Mouse (Mus musculus) intestine, postnatal 0 days (tissue): ENCODE data around the gene Slc23a4. TPM values are rescaled to one million over a fixed set of nuclear protein-coding genes. Genes with fewer than 3 reads are reported as not detected.

Source experiments
- ATAC-seq: fragments of 200-750 bp; cut with Nextera tagmentation; 2 replicates; pipeline ENCODE4 v1.8.0; 2017; ENCODE audit warnings: mild to moderate bottlenecking, moderate TSS enrichment, moderate library complexity
- H3K27ac ChIP-seq: fragments of 300-500 bp; sonication (generic); 2 replicates; pipeline ENCODE4 v1.5.1; 2014; ENCODE audit warnings: mild to moderate bottlenecking, low read depth, low read length, moderate library complexity
- H3K27me3 ChIP-seq: fragments of 300-500 bp; sonication (generic); replicated peaks from 2 replicates; pipeline ENCODE4 v1.6.1; 2014; ENCODE audit warnings: low read length, mixed read lengths; ENCODE audit not compliant: control insufficient read depth, insufficient read depth
- H3K36me3 ChIP-seq: fragments of 300-500 bp; sonication (generic); 2 replicates; pipeline ENCODE4 v1.6.1; 2014; ENCODE audit warnings: mild to moderate bottlenecking, moderate library complexity; ENCODE audit not compliant: control insufficient read depth, insufficient read depth
- H3K4me1 ChIP-seq: fragments of 300-500 bp; sonication (generic); replicated peaks from 2 replicates; pipeline ENCODE4 v1.6.1; 2014; ENCODE audit warnings: antibody characterized with exemption, low read length, mixed read lengths; ENCODE audit not compliant: control insufficient read depth, insufficient read depth
- H3K4me2 ChIP-seq: fragments of 300-500 bp; sonication (generic); replicated peaks from 2 replicates; pipeline ENCODE4 v1.6.1; 2014; ENCODE audit warnings: low read depth, mild to moderate bottlenecking, moderate library complexity
- H3K4me3 ChIP-seq: fragments of 300-500 bp; sonication (generic); 2 replicates; pipeline ENCODE4 v1.5.1; 2014; ENCODE audit warnings: low read depth, low read length
- H3K9ac ChIP-seq: fragments of 300-500 bp; sonication (generic); 2 replicates; pipeline ENCODE4 v1.6.1; 2014; ENCODE audit warnings: mild to moderate bottlenecking, low read depth, low read length
- H3K9me3 ChIP-seq: fragments of 300-500 bp; sonication (generic); 2 replicates; pipeline ENCODE4 v1.6.1; 2016; ENCODE audit warnings: mixed run types; ENCODE audit not compliant: control insufficient read depth
- CTCF ChIP-seq: sonication (generic); IDR thresholded peaks from 2 replicates; pipeline ENCODE4 v1.5.1; 2016; ENCODE audit warnings: low read depth, mild to moderate bottlenecking, control low read depth, antibody characterized with exemption, moderate library complexity
- WGBS: fragments of 180-500 bp; shearing (Covaris S2); extraction: QIAGEN DNeasy Blood & Tissue Kit; methylation state at CpG from one replicate; pipeline ENCODE4 v1.1.7; 2014; 5-methylcytosine and 5-hydroxymethylcytosine counted together
- polyA plus RNA-seq: library from polyadenylated mRNA; unstranded; fragments of >200 nt; fragmentation: Nextera tagmentation; extraction: Ambion mirVana; gene quantifications from 2 replicates; pipeline ENCODE4 v1.2.1, GENCODE M21; 2015

Gene Slc23a4
- polyA plus RNA-seq, 1 experiment from 2014 or later = 7.7 TPM

DNA sequence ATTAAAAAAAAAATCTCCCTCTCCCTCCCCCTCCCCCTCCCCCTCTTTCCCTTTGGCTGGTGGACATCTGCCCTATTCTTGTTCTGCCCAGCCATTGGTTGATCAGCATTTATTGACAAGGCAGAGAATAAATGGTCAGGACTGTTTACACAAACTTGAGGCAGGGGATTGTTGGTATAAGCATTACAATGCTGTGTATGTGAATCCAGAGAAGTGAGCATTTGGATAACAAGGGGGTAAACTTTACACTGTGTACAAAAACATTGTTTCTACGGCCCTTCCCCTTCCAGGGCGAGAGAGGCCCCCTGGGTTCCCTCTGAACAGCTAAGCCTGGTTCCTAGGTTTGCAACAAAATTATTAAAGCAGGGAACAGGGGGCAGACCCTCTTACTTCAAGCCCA is 46.7 kb downstream of the Slc23a4 start:
- no peak for TF ChIP-seq CTCF
- Histone ChIP-seq H3K9ac (no peak overlapping the region), H3K36me3 (no peaks in the 10 kb centered on the region), H3K27ac (no peak overlapping the region), H3K4me1 (peaks cover 3% of the 10 kb centered on the region; the same call in 1 of the 2 replicates), H3K27me3 (no peaks in the 10 kb centered on the region), H3K4me2 (no peak overlapping the region), H3K9me3 (no peaks in the 10 kb centered on the region), H3K4me3 (no peak overlapping the region)
- 65% methylated on average over 2 of the region's 2 CpGs for WGBS
- no peak for ATAC-seq

GRCm38 (mm10) chr6:34939451-34939850 is 48.8 kb downstream of the Slc23a4 start:
- 91% methylated on average over 8 of the region's 8 CpGs for WGBS
- H3K27ac ChIP-seq = no peak overlapping the region
- H3K27me3 ChIP-seq = no peaks in the 10 kb centered on the region
- no peak overlapping the region for H3K9ac ChIP-seq
- H3K4me2 ChIP-seq = no peak overlapping the region
- H3K4me1 ChIP-seq = peaks cover 3% of the 10 kb centered on the region; the same call in 1 of the 2 replicates
- H3K36me3 ChIP-seq = no peaks in the 10 kb centered on the region
- H3K9me3 ChIP-seq = no peaks in the 10 kb centered on the region
- ATAC-seq = no peak
- TF ChIP-seq CTCF = no peak
- H3K4me3 ChIP-seq = no peak overlapping the region

DNA sequence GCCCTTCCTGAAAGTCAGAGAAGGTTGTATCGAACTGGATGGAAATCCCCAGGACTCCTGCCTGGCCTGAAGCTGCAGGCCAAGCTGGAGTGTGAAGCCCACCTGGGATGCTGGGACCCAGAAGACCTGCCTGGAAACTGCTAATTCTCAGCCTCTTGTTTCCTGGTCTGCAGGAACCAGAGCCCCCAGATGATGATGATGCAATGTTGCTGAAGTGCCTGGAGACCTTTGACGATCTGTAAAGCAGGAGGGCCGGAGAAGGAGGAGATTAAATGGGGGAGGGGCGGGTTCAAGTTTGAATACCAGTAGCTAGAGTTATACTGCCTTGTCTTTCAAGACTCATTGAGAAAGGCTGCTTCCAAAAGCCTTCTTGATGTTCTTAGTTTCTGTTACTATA is 49.3 kb downstream of the Slc23a4 start:
- Histone ChIP-seq H3K4me1 (peaks cover 3% of the 10 kb centered on the region; the same call in 1 of the 2 replicates), H3K36me3 (no peaks in the 10 kb centered on the region), H3K4me3 (no peak overlapping the region), H3K9me3 (no peaks in the 10 kb centered on the region), H3K4me2 (no peak overlapping the region), H3K9ac (no peak overlapping the region), H3K27ac (no peak overlapping the region), H3K27me3 (no peaks in the 10 kb centered on the region)
- no peak for TF ChIP-seq CTCF
- WGBS = 26% methylated on average over 4 of the region's 4 CpGs
- ATAC-seq = no peak

- Histone ChIP-seq H3K4me3 (no peak overlapping the region), H3K9ac (no peak overlapping the region), H3K27ac (no peak overlapping the region), H3K27me3 (no peaks in the 10 kb centered on the region), H3K36me3 (no peaks in the 10 kb centered on the region), H3K4me2 (no peak overlapping the region), H3K9me3 (no peaks in the 10 kb centered on the region), H3K4me1 (peaks cover 3% of the 10 kb centered on the region; the same call in 1 of the 2 replicates)
- 42% methylated on average over 7 of the region's 7 CpGs for WGBS
- ATAC-seq = no peak
- no peak for TF ChIP-seq CTCF
Observed at GRCm38 (mm10) chr6:34938280-34938928, 49.8 kb downstream of the Slc23a4 start.

GRCm38 (mm10) chr6:34936743-34937142 is 51.5 kb downstream of the Slc23a4 start:
- TF ChIP-seq CTCF = peak; percentile 23
- Histone ChIP-seq H3K4me3 (no peak overlapping the region), H3K9ac (no peak overlapping the region), H3K9me3 (no peaks in the 10 kb centered on the region), H3K4me1 (peaks cover 3% of the 10 kb centered on the region; the same call in 1 of the 2 replicates), H3K27ac (no peak overlapping the region), H3K4me2 (no peak overlapping the region), H3K36me3 (no peaks in the 10 kb centered on the region), H3K27me3 (no peaks in the 10 kb centered on the region)
- ATAC-seq = no peak
- WGBS = 75% methylated on average over 5 of the region's 5 CpGs

- TF ChIP-seq CTCF = no peak
- no peaks in the 10 kb centered on the region for H3K36me3 ChIP-seq
- WGBS = 94% methylated on average over 1 of the region's 1 CpGs
- H3K4me3 ChIP-seq = no peak overlapping the region
- ATAC-seq = no peak
- no peak overlapping the region for H3K27ac ChIP-seq
- H3K9ac ChIP-seq = no peak overlapping the region
- H3K4me1 ChIP-seq = no peaks in the 10 kb centered on the region
- no peak overlapping the region for H3K4me2 ChIP-seq
- no peaks in the 10 kb centered on the region for H3K27me3 ChIP-seq
- no peaks in the 10 kb centered on the region for H3K9me3 ChIP-seq
Observed at GRCm38 (mm10) chr6:34932633-34933032, 55.6 kb downstream of the Slc23a4 start.
